Mouse (Mus musculus): ENCODE results near the gene Ipo9. TPM values are rescaled to one million over a fixed set of nuclear protein-coding genes. Genes with fewer than 3 reads are reported as not detected.
A peak's percentile ranks its signal among the peaks of the same experiment; 100 is the strongest.

Ipo9 gene
- total and polyA plus RNA-seq, 3 experiments, result 27.4 to 56.2 TPM; not detected in 1

- H3K27me3 ChIP-seq (ENCODE audit: control insufficient read depth in 1 of 2, insufficient read depth in 2 of 2, low read length in 2 of 2), result no peaks in the 10 kb centered on the region
- H3K36me3 ChIP-seq (ENCODE audit: control insufficient read depth in 1 of 2, insufficient read depth in 2 of 2, low read length in 2 of 2), result no peaks in the 10 kb centered on the region
- no peaks in the 10 kb centered on the region for H3K79me2 ChIP-seq (ENCODE audit: control insufficient read depth, insufficient read depth, low read length, poor library complexity)
- peaks cover 0 to 7% of the 10 kb centered on the region in 2 experiments; a peak in 2 of 4 replicates for H3K4me1 ChIP-seq (ENCODE audit: control insufficient read depth in 1 of 2, insufficient read depth in 2 of 2, low read length in 2 of 2)
- no peak overlapping the region for H3K4me3 ChIP-seq (ENCODE audit: control insufficient read depth in 1 of 2, insufficient read depth in 1 of 2, low read depth in 2 of 2, low read length in 2 of 2)
- no peak overlapping the region for H3K27ac ChIP-seq (ENCODE audit: control insufficient read depth, low read depth, low read length)
- H3K9me3 ChIP-seq (replicated peaks; ENCODE audit: insufficient read depth, low read length), result no peaks in the 10 kb centered on the region
- TF ChIP-seq TCF12 (IDR thresholded peaks at IDR 0.05; ENCODE audit: low read depth, low read length), result no peak
- no peak for TF ChIP-seq ZNF384 (IDR thresholded peaks at IDR 0.05; ENCODE audit: low read depth, low read length)
- TF ChIP-seq RAD21 (IDR thresholded peaks at IDR 0.05; ENCODE audit: low read depth, low read length), result peak; percentile 13; the same call in 1 of the 2 replicates
- TF ChIP-seq MYB (IDR thresholded peaks at IDR 0.05; ENCODE audit: low read depth, low read length), result no peak
- no peak for TF ChIP-seq TAL1 (IDR thresholded peaks at IDR 0.05; ENCODE audit: low read length)
- no peak for TF ChIP-seq USF1 (IDR thresholded peaks at IDR 0.05; ENCODE audit: low read depth, low read length)
- no peak for TF ChIP-seq MAFK (IDR thresholded peaks at IDR 0.05; ENCODE audit: borderline replicate concordance, low read depth, low read length)
- TF ChIP-seq MEF2A (IDR thresholded peaks at IDR 0.05; ENCODE audit: extremely low read depth, insufficient replicate concordance, low read depth, low read length, poor library complexity, severe bottlenecking), result no peak
- TF ChIP-seq NELFE (IDR thresholded peaks at IDR 0.05; ENCODE audit: low read depth, low read length), result no peak
- no peak for TF ChIP-seq POLR2AphosphoS5 (IDR thresholded peaks at IDR 0.05; ENCODE audit: borderline replicate concordance, low read depth, low read length)
- TF ChIP-seq MYC (IDR thresholded peaks at IDR 0.05; ENCODE audit: low read depth, low read length), result no peak
- peak; percentile 25 for TF ChIP-seq SMC3 (IDR thresholded peaks at IDR 0.05; ENCODE audit: low read depth, low read length)
- peak; percentile 25 to 45 (median 44); a peak in 5 of 6 replicates for TF ChIP-seq CTCF (IDR thresholded peaks at IDR 0.05 in 2 of 3, conservative IDR thresholded peaks at IDR 0.05 in 1 of 3; ENCODE audit: control insufficient read depth in 1 of 3, insufficient read depth in 1 of 3, low read depth in 2 of 3, low read length in 3 of 3, poor library complexity in 1 of 3, severe bottlenecking in 1 of 3)
- TF ChIP-seq EP300 (IDR thresholded peaks at IDR 0.05; ENCODE audit: low read depth in 1 of 2, low read length in 2 of 2), result no peak
- TF ChIP-seq MAX (IDR thresholded peaks at IDR 0.05; ENCODE audit: low read length), result no peak
- no peak for TF ChIP-seq ZKSCAN1 (IDR thresholded peaks at IDR 0.05; ENCODE audit: low read depth, low read length)
- TF ChIP-seq GABPA (IDR thresholded peaks at IDR 0.05; ENCODE audit: low read depth, low read length), result no peak
- DNase-seq (ENCODE audit: low read depth, low spot score), result peak; percentile 42
- H3K9ac ChIP-seq (ENCODE audit: control insufficient read depth, low read depth, low read length, poor library complexity, severe bottlenecking), result no peak overlapping the region
These were observed 22.0 kb upstream of the Ipo9 start for GRCm38 (mm10) chr1:135452259-135452658.

DNA sequence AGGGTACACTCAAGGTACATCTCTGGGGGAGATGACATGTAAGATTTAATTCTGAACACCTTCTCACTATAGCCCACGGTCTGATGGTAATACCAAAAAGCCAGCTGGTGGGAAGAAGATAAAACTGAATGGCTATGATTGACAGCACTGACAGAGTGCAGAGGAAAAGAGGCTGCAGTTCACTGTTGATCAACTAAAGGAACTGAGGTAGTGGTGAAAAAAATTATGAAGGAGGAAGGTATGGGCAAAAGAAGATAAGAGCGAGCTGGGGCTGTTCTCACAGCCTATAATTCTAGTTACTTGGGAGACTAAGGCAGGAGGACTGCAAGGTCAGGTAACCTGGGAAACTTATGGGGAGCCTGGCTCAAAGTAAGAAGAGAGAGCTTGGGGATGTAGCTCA lies 21.1 kb upstream of the Ipo9 start:
- peak; percentile 30 for DNase-seq (ENCODE audit: low read depth, low spot score)
- Histone ChIP-seq H3K27ac (ENCODE audit: control insufficient read depth, low read depth, low read length) (no peak overlapping the region), H3K79me2 (ENCODE audit: control insufficient read depth, insufficient read depth, low read length, poor library complexity) (no peaks in the 10 kb centered on the region), H3K9ac (ENCODE audit: control insufficient read depth, low read depth, low read length, poor library complexity, severe bottlenecking) (no peak overlapping the region), H3K36me3 (ENCODE audit: control insufficient read depth in 1 of 2, insufficient read depth in 2 of 2, low read length in 2 of 2) (no peaks in the 10 kb centered on the region), H3K9me3 (replicated peaks; ENCODE audit: insufficient read depth, low read length) (no peaks in the 10 kb centered on the region), H3K27me3 (ENCODE audit: control insufficient read depth in 1 of 2, insufficient read depth in 2 of 2, low read length in 2 of 2) (no peaks in the 10 kb centered on the region), H3K4me1 (ENCODE audit: control insufficient read depth in 1 of 2, insufficient read depth in 2 of 2, low read length in 2 of 2) (peaks cover 0 to 7% of the 10 kb centered on the region in 2 experiments; a peak in 2 of 4 replicates), H3K4me3 (ENCODE audit: control insufficient read depth in 1 of 2, insufficient read depth in 1 of 2, low read depth in 2 of 2, low read length in 2 of 2) (no peak overlapping the region)
- TF ChIP-seq MXI1 (IDR thresholded peaks at IDR 0.05; ENCODE audit: low read depth, low read length), result no peak
- TF ChIP-seq TAL1 (IDR thresholded peaks at IDR 0.05; ENCODE audit: low read length), result peak; percentile 37
- no peak for TF ChIP-seq ZKSCAN1 (IDR thresholded peaks at IDR 0.05; ENCODE audit: low read depth, low read length)
- no peak for TF ChIP-seq USF2 (IDR thresholded peaks at IDR 0.05; ENCODE audit: borderline replicate concordance in 1 of 2, insufficient read depth in 1 of 2, low read depth in 1 of 2, low read length in 2 of 2)
- TF ChIP-seq ZNF384 (IDR thresholded peaks at IDR 0.05; ENCODE audit: low read depth, low read length), result peak; percentile 48; the same call in 1 of the 2 replicates
- no peak for TF ChIP-seq GATA1 (IDR thresholded peaks at IDR 0.05; ENCODE audit: low read depth, low read length)
- TF ChIP-seq CTCF (IDR thresholded peaks at IDR 0.05 in 2 of 3, conservative IDR thresholded peaks at IDR 0.05 in 1 of 3; ENCODE audit: control insufficient read depth in 1 of 3, insufficient read depth in 1 of 3, low read depth in 2 of 3, low read length in 3 of 3, poor library complexity in 1 of 3, severe bottlenecking in 1 of 3), result no peak
- no peak for TF ChIP-seq CHD1 (IDR thresholded peaks at IDR 0.05; ENCODE audit: low read depth, low read length)
